Mouse (Mus musculus) spleen, embryonic (tissue): Measurements from ENCODE around the gene Il13.

Experiments used
- CTCF ChIA-PET: fragments of 350-600 bp; sonication (Branson Sonifier 250); formaldehyde crosslinking; loops from one replicate; lab custom pipeline; 2022; lab: Charles Lee

The Il13 gene

DNA sequence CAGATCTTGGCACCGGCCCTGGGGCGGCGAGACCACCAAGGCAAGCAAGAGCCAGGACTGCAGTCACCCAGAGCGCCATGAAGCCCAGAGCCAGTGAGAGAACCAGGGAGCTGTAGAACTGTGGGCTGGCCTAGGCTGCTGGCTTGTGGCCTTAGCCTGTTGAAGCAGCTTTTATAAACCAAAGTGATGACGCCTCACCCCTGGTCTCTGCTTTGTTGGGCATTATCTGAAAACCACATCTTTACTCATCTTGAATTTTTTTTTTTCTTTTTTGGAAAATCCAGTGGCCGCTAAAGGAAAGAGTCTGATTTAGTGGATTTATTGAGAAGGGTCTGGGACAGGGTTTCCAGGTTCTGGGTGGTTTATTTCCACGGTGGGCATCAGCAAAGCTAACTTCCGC, at the start of gene Il13:
Gene Il13, minus strand, starts transcription at position 147 of the 400 bp plus-strand sequence.
- CTCF ChIA-PET: no interaction called here

DNA sequence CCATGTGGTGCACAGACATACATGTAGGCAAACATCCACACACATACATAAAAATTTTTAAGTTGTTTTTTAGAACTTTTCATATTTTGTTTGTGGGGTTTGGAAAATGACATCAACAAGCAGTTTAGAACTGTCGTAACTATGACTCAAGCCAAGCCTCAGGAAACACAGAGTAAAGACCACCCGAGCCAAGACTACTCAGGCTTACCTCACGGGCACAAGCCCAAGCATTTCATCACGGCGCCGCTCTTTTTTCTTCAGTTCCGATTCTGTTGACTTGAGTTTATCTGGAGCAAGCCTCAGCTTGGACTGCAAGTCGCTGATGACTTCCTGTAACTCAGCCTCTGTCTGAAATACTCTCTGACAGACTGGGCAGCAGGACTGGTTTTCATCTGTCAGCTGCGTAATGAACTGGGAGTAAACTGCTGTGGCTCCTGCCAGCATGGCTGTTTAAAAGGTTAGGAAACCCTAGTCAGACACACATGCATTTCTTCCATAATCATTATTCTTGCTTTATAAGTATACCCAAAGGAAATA, 48.6 kb upstream of the Il13 start:
- CTCF ChIA-PET: no interaction called here

DNA sequence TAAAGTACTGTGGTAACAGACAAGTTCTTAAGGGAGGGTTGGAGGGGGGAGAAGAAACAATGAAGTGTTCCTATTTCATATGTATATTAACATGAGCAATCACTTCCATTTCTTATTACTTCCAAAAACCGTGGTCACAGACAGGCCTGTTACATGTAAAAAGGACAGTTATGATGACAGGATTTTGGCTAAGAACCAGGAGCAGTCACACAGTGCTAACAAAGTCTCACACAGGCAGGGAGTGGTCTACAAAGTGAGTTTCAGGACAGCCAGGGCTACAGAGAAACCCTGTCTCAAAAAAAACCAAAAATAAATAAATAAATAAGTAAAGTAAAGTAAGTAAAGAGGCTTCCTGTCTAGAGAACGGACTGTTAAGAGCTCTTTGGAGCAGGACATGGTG, 47.7 kb upstream of the Il13 start:
- CTCF ChIA-PET: no interaction called here

DNA sequence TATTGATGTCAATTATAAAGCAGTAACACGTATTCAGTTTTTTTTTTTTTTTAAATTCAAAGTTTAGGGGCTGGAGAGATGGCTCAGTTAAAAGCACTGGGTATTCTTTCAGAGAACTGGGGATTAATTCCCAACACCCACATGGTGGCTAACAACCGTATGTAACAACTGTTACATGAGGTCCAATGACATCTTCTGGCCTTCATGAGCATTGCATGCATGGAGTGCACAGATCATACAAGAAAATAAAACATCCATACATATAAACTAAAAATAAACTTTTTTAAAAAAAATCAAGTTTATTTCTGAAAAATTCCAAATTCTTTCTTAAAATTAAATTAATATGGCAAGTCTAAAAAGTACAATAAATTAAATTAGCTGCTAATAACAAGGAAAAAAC, 47.2 kb upstream of the Il13 start:
- CTCF ChIA-PET: interaction anchor here (0.7 kb wide), 1 partner anchor 177 kb away, joined by 4 read pairs; no protein-coding TSS in a partner anchor

DNA sequence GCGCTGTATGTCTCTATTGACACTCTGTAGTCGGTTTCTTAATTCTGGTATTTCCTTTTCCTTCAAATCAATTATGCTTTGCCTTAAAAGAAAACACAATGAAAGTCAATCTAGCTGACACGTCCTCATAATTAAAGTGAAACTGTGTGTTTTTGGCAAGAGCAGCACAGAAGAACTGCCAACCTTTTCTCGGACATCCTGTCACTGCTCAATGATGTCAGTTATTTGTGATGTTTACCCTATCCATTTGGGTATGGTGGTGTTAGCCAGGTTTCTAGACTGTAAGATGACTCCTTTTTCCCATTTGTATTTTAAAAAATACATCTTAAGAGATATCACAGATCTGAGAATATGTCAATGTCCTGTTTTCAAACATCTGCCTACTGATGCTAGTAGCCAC, 45.6 kb upstream of the Il13 start:
- CTCF ChIA-PET: interaction anchor here (0.5 kb wide), 1 partner anchor 975 kb away, joined by 4 read pairs; no protein-coding TSS in a partner anchor

DNA sequence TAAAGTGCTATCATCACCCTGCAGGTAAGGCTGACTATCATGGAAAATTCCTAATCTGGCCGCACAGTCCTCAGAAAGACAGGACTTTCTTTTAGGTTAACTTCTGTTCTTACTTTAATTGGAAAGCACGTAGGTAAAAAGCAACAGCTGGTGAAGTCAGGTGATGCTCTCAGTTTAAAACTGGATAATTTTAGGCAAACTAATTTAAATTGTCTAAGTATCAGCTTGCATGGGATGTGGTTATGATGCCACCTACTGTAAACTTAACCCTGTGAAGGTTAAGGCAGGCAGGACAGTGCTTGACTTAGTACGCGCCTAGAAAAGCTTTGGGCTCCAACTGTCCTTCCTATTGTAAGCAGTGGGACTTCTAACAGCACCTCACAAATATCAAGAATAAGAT, 36.9 kb upstream of the Il13 start:
- CTCF ChIA-PET: no interaction called here

DNA sequence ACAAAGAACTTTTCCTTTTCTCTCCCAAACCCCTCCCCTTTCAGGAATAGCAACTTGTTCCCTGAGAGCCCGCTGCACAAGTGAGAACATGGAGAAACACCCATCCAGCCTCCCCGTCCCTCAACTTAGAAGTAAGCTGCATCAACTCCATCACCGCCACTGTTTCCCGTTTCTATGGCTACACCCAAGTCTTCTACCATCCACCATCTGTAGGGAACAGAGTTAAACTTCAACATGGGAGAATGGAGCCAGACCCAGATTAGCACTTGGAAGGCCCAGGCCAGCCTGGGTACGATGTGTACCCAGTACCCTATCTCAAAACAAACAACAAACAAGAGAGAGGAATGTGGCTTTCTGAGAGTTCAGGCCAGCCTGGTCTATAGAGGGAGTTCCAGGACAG, 29.6 kb upstream of the Il13 start:
- CTCF ChIA-PET: no interaction called here

DNA sequence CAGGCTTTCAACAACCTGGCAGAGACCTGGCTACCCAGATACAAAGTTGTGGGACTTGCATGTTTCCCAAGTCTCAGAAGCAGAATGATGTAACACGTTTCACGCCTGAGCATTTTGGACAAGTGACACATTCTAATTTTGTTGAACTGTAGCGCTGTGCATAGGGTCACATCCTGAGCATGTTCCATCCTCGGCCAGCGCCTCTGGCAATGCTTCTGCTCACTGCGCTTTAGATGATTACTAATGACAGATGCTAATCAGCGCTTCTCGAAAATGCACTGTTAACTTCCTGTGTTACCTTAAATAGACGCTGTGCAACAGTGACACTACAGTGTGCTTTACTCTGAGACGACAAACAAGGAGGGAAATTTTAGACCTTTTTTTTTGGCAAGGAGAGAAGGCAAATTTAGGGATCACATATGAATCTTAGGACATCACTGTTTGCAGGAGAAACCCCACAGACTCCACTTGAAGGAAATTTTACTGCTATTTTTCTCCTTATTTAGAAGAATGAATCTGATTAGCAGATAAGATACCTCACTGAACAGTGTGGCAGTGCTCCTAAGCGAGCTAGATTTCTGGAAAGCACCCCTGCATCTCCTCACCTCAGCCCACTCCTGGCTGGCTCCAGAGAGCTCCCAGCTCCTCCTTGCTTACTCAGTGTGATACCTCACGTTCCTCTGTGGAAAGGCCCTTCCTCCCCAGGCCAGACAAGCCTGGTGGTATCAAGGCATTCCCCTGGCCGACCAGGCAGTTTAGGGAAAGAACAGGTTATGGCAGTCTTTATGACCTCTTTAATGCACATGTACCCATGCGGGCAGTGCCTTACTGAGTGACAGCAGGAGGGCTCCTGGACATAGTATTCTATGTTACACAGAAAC, 28.5 kb upstream of the Il13 start:
- CTCF ChIA-PET: no interaction called here

DNA sequence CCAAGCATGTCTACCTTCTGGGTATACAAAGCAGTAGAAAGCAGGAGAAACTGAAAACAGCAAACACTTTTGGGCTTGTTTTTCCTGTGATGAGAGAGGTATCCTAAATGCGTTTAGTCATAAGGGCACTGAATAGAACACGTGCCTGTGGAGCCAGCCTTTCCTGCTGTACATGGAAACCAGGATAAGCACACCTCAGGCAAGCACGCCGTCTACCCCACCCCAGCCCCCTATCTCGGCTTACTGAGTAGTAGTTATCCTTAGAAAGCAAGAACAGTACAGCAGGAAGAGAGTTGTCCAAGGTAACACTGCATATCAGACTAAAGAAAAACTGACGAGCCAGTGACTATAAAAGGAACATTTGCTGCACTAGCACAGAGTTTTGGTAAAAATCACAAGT, 23.3 kb upstream of the Il13 start:
- CTCF ChIA-PET: no interaction called here

DNA sequence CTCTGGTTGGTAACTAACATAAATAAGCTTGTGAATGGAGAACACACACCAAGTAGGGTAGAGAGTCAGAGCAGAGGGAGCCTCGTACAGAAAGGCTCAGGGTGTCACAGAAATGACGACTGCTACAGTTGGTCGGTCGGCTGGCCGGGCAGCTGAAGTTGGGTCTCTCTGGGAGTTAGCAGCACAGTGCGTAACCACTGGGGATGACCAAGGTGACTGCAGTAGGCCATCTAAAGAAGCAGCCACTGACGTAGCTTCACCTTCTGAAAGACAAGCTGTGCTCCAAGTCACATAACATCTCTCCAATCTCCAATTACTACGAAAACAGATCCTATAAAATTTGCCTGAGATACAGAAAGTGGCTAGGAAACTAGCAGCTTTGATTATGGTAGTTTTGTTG, 22.9 kb upstream of the Il13 start:
- CTCF ChIA-PET: no interaction called here

DNA sequence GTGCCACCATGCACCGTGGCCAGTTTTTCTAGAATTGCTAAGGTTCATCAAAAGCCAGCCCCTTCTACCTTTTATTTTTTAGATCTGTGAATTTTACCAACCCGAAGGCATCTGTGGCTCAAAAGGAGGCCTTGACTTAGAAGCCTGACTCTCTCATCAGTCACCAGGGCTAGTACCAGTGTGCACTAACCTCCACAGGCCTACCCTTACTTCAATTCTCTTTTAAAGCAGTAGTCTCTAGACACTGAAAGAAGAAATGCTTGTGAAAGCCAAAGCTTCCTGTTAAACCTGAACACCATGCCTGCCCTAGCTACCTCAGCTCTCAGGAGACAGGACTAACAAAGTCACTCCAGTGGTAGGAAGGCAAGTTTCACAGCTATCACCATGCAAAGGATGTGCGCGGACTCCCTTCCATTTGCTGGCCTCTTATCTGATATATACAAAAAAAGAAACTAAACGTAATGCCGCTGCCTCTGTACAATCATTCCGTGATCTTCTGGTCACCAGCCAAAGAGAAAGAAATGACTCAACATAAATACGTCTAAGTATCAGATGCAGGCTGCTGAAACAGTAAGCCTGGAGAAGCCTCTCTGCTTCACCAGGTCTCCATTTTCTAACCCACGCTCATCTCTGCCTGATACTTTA, 22.2 kb upstream of the Il13 start:
- CTCF ChIA-PET: no interaction called here

DNA sequence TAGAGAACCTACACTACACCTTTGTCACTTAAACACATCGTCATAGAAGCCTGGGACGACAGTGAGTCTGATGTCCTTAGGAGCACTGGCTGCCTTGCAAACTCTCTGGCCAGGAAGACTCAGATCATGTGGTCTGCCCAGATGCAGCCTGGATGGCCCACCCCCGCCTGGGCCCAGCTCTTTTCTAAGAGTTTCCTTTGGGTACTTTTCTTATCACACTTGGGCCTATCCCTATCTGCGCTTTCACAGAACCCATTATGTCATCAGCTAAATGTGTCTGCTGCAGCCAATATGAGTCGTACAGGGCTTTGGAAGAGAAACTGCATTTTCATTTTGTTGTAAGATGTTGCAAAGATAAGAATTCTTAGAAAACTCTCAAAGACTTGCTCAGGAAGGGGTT, 20.5 kb upstream of the Il13 start:
- CTCF ChIA-PET: interaction anchor here (0.5 kb wide), 1 partner anchor 27 kb away, joined by 6 read pairs; no protein-coding TSS in a partner anchor

DNA sequence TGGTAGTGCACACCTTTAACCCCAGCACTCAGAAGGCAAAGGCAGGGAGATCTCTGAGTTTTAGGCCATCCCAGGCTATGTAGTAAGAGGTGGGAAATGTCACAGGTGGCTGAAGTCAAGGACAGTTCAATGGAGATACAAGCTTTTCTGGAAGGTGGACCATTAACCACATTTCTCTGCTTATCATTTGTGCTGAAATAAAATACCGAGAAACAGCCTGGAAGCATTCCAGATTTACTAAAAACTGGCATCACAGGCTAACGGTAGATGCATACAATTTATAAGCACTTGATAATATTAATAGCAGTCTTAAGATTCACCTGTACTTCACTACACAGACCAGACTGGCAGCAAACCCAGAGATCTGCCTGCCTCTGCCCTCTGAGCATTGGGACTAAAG, 17.9 kb upstream of the Il13 start:
- CTCF ChIA-PET: no interaction called here

DNA sequence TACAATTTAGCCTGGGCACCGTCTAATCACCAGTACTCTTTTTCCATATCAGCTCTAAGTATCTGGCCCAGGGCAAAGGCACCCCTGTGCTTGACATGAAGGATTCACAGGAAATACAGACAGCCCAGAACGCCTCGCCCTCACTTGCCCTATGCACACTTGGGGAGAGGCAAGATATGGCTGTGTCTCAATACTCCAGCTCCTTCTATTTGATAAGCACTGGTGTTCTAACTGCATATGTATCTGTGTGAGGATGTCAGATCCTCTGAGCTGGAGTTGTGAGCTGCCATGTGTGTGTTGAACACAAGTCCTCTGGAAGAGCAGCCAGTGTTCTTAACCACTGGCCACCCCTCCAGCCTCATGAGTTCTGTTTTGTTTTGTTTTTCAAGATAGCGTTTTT, 16.9 kb upstream of the Il13 start:
- CTCF ChIA-PET: no interaction called here

DNA sequence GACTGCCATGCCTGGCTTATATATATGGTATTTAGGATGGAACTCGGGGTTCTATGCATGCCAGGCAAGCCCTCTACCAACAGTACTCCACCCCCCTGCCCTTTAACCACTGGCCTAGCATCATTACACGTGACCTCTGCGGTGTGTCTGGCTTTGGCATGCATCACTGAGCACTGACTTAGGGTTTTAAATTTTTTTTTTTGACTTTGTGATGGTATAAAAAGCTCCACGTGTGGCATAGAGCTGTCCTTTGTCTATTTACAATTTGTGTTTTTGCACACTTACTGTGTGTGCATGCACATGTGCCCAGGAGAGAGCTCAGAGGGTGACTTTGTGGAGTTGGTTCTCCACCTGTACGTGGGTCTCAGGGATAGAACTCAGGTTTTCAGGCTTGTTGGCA, 9.5 kb upstream of the Il13 start:
- CTCF ChIA-PET: no interaction called here

DNA sequence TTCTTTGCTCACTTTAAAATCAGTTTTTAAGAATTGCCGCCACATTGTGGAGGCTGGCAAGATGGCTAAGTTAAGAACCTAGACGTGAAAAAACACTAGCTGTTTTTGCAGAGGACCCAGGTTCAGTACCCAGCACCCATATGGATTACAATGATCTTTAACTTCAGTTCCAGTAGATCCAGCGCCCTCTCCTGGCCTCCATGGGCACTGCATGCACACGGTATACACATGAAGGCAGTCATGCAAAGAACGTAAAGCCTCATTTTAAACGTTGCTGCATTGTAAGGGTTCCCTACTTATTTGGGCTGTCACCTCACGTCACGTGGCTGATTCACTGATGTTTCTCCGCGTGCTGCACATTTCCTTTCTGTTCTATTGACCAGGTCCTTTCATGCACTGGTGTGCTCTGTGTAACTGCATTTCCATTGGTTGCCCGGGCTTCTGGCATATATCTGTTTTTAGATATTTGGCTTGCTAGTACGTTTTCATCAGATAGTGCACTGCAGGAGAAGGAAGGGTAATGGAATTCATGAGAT, 8.3 kb upstream of the Il13 start:
- CTCF ChIA-PET: no interaction called here

DNA sequence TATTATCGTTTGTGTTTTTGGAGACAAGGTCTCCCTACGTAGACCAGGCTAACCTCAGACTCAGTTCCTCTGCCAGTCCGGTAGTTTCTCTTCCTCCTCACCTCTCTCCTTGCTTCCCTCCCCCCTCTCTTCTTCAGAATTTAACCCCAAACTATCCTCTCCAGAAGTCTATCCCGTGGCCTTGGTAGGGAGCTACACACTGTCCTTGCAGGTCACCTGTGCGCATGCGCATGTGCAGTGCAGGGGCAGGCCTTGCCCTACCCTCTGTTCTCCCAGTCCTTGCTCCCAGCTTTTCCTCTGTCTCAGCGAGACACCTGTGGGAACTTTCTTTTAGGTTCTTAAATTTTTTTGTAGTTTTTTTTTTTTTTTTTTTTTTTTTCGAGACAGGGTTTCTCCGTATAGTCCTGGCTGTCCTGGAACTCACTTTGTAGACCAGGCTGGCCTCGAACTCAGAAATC, 3.3 kb upstream of the Il13 start:
- CTCF ChIA-PET: no interaction called here

DNA sequence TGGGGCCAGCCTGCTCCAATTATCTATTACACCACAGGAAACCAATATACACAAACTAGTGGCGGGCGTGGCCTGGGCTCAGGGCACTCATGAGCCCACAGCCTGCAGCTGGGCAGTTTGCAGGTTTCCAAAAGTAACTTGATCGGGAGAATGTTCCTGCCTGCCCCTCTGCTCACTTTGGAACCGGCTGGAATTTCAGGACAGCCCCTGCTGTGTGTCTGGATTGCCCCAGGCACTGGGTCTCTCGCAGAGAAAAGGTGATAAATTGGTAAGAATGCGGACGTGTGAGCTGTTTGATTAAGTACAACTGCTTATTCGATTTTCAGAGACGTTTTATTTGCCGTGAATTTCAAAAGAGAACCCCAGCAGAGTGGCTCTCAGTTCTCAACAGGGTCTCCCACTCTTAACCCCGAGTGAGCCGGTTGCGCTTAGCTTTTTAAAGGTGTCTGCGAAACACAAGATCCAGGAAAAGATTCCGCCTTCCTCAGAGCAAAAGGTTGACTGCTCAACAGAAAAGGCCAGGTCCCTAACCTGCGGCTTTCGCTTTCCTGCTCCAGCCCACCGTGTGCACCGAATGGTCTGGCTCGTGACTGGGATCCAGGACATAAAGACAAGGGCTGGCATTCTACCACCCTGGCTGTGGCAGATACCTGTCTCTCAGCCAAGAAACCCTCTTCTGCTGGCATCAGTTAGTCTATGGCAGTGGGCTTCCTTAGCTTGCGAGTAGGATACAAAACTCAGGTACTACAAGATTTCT, 2.7 kb upstream of the Il13 start:
- CTCF ChIA-PET: no interaction called here

DNA sequence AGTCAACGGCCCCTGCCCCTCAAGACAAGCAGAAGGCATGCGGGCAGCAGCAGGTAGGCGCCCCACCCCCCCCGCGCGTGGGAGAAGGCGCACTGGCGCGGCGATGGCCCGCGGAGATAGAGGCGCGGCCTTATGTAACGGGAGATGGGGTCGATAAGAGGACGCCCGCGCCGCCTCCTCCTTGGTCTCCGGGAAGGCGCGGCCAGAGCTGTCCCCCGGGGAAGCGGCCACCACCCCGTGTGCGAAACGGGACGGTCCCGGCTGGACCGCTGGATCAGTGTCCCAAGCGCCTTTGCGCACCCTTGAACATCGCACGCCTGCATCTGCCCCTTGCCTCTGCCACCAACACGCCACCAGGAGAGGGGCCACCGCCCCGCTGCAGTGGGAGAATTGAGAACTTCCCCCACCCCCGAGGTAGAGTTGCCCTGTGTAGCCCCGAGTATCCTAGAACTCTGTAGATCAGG, 1.7 kb upstream of the Il13 start:
- CTCF ChIA-PET: no interaction called here

DNA sequence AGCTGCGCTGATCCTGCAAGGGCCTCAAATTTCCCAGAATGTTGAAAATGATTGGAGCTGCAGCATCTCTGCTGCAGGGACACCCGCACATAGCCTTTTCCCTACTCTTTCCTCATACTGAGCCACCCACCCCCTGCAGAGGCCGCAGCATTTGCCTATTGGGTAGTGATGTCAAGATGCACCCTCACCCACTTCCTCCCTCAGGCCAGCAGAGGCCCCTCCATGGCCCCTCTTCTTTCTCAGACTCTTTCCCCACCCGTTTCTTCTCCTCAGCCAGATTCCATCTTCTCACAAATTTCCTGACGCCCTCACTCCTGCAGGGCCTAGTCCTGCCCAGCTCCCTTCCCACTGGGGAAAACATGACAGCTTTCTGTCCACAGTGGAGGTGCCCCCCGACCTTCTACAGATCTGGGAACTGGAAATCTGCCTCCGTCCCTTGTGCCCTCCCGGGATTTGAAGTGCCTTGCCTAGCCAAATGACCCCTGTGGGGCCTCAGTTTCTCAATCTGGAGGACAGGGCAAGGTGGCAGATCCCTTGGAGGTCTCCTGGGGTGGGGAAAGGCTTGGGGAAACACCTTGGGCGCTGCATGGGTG, 1.2 kb upstream of the Il13 start:
- CTCF ChIA-PET: interaction anchor here (0.6 kb wide), 1 partner anchor 70 kb away, joined by 10 read pairs; no protein-coding TSS in a partner anchor

DNA sequence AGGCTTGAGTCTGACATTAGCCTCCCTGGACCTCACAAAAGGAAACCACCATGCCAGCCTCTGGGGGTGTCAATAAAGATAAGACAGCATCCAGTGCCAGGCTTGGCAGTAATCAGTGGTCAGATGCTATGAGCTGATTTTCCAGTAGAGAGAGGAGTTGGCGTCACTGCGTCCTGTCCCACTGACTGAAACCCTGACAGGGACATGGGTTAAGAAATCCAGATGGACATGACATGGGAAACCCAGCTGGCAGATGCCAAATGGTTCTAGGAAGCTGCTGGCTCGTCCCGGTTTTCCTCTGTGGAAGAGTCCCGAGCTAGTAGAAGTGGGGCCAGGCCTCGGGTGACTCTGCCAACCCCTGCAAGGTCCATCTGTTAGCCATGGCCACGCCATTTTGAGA, 858 bp downstream of the Il13 start:
- CTCF ChIA-PET: no interaction called here
